Mouse (Mus musculus) ES-CJ7 (cell line): ENCODE results near the gene Cd63.

Experiments used
- DNase-seq: peaks from one replicate; pipeline ENCODE4 v3.0.0; 2011; ENCODE audit warnings: low read depth, low spot score

Cd63 gene

GRCm38 (mm10) chr10:128904812-128905211, 4.0 kb downstream of the Cd63 start:
- no peak for DNase-seq

DNA sequence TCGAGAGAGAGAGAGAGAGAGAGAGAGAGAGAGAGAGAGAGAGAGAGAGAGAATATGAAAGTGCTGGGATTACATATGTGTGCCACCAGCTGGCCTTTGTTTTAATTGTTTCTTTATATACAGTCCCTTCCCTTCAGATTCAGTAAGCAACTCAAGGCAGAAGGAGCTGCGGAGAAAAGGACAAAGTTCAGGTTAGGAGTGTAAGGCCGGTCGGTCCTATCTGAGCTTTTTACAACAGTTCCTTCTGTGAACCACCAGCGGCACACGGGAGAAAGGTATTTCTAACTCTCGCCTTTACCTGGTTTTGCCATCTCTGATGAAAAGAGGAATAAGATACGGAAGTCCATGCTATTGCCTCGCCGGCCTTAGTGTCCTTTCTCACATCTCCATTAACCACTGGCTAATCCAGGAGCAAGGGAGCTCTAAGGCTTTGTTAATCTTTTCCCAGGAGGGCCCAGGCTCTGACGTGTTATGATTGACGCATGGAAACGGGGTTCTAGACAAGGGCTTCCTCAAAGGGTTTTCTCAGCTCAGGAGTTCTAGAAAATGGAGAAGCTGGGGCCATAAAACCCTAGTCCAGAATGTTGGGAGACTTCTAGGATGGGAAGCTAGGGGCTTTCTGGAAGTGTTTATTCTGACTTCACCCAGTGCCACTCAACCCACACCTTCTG, 8.1 kb downstream of the Cd63 start:
- DNase-seq: no peak

GRCm38 (mm10) chr10:128909567-128910028, 8.8 kb downstream of the Cd63 start:
- DNase-seq: peak; percentile 81

DNA sequence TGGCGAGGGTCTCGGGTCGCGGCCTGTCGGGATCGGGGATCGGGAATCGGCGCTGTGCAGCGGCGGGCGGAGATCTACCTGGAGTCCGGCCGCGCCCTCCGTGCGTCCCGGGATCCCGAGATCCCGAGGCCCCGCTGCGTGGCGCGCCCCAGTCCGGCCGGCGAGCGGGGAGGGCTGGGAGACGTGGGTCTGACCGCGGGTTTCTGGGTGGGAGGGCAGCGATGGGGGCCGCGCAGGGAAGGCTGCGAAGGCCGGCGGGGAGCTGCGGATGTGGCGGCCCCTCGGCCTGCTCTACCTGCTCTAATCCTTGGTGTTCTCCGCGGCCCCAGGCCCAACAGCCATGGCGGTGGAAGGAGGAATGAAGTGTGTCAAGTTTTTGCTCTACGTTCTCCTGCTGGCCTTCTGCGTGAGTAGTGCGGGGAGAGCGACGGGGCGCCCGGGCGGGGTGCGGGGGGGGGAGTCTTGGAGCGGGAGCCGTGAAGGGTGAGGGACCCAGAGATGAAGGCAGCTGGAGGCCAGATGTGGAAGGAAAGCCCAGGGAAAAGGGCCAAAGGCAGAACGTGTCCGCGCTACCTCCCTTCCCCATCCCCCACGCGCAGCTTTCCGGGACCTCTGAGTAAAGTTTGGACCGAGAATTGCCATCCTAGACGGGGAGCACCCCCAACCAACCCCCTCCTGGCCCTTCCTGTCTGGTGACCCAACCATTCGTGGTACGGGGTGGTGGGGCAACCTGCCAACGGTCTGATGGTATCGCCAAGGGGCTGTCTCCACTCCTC, 9.5 kb downstream of the Cd63 start:
- no peak for DNase-seq

DNA sequence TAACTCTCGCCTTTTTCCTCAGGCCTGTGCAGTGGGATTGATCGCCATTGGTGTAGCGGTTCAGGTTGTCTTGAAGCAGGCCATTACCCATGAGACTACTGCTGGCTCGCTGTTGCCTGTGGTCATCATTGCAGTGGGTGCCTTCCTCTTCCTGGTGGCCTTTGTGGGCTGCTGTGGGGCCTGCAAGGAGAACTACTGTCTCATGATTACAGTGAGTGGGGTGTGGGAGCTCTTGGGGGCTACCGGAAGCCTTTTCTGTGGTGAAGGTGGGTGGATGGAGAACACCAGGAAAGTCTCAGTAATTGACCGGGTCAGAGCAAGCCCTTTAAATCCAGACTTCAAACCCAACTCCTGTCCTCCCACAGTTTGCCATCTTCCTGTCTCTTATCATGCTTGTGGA, 10.6 kb downstream of the Cd63 start:
- no peak for DNase-seq

DNA sequence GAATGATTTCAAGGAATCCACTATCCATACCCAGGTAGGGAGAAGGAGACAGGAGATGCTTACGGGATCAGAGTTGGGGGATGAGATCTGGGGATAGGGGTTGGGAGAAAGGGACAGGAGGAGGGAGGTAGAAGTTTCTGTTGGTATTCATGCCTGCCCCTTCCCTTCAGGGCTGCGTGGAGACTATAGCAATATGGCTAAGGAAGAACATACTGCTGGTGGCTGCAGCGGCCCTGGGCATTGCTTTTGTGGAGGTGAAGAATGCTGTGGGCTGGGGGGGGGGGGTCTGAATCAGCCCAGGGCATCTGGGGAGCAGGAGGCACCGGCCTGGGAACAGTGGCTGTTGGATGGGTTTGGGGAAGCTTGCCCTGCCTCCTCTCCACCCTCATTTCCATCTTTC, 11.5 kb downstream of the Cd63 start:
- no peak for DNase-seq

DNA sequence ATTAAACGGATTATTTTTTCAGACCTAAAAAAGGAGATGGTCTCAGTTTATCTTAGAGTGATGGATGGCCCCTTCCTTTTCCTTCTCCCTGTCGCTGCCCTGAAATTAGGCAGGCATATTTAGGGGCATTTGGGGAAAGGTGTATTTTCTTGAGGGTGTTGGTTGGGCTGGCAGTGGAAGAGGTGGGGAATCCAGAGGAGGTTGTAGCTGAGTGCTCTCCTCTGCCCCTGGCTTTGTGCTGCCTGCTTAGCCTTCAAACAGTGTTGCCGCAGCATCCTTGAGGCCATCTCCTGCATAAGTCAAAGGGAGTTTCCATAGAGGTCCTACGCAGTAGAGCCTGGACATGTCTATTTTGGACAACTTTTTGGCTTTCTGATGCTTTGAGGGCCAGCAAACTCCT, 12.0 kb downstream of the Cd63 start:
- DNase-seq: no peak

GRCm38 (mm10) chr10:128913219-128913618, 12.4 kb downstream of the Cd63 start:
- DNase-seq: peak; percentile 94

GRCm38 (mm10) chr10:128913696-128914095, 12.9 kb downstream of the Cd63 start:
- DNase-seq: no peak

DNA sequence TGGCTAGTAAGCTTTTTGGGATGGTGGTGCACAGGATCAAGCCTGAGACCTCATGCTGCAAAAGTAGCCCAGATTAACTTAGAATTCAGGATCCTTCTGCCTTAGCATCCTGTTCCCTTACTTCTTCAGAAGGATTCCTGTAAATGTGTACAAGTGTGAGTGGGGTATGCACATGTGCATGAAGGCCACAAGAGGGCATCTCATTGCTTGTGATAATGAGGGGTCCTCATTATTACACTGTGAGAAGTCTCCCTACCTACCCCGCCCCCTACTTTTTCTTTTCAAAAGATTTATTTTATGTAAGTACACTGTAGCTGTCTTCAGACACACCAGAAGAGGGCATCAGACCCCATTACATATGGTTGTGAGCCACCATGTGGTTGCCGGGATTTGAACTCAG, 14.8 kb downstream of the Cd63 start:
- DNase-seq: no peak

DNA sequence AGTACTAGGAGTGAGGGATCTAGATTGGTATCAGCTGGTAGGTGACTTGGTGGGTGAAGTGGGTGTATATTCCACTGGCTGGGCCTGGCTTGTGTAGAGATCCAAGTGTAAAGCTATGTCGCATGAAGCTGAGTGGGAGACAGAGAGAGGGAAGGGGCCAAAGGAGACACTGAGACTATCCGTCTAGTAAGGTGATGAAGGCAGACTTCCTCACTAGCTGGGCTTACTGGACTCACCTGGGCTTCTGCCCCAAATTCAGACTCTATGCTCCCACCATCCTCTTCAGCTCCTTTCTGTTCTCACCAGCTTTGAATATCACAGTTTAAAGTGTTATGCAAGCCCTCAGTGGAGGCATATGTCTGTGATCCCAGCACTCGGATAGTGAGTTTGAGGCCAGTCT, 15.9 kb downstream of the Cd63 start:
- no peak for DNase-seq

DNA sequence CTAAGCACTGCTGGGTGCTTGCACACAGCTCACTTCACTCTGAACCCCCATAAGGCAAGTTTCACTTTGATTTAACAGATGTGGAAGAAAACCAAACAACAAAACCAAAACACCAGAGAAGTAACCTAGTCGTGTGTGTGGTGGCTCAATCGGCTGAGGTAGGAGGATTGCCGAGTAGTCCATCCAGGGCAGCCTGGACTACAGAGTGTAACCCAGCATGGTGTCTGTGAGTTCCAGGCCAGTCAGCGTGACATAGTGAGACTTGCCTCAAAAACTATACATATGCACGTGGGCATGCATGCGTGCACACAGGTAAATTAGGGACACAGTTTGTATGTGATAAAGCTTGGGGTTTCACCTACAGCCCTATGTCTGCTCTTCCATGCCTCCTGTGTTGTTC, 16.6 kb downstream of the Cd63 start:
- DNase-seq: no peak

DNA sequence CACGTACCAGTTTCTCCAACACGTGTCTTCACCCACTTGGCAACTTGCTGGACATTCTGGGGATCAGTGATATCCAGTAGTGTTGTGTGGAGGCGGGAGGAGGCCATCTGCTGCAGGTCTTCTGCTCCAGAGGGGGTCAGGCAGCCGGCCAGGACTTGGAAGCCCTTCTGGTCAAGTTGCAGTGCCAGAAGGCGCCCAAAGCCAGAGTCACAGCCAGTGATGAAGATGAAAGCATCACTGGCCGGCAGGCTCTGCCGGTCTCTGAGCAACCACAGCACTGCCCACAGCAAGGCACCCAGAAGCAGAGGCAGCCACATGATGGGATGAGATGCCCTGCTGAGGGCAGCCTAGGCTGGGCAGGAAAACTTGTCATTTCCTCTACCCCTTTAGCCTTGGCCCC, 17.5 kb downstream of the Cd63 start:
- no peak for DNase-seq

GRCm38 (mm10) chr10:128919203-128919631, 18.4 kb downstream of the Cd63 start:
- DNase-seq: no peak

GRCm38 (mm10) chr10:128919966-128920365, 19.2 kb downstream of the Cd63 start:
- DNase-seq: no peak

- no peak for DNase-seq
Observed at GRCm38 (mm10) chr10:128920736-128921161, 20.0 kb downstream of the Cd63 start.

GRCm38 (mm10) chr10:128921251-128921650, 20.5 kb downstream of the Cd63 start:
- DNase-seq: no peak

DNA sequence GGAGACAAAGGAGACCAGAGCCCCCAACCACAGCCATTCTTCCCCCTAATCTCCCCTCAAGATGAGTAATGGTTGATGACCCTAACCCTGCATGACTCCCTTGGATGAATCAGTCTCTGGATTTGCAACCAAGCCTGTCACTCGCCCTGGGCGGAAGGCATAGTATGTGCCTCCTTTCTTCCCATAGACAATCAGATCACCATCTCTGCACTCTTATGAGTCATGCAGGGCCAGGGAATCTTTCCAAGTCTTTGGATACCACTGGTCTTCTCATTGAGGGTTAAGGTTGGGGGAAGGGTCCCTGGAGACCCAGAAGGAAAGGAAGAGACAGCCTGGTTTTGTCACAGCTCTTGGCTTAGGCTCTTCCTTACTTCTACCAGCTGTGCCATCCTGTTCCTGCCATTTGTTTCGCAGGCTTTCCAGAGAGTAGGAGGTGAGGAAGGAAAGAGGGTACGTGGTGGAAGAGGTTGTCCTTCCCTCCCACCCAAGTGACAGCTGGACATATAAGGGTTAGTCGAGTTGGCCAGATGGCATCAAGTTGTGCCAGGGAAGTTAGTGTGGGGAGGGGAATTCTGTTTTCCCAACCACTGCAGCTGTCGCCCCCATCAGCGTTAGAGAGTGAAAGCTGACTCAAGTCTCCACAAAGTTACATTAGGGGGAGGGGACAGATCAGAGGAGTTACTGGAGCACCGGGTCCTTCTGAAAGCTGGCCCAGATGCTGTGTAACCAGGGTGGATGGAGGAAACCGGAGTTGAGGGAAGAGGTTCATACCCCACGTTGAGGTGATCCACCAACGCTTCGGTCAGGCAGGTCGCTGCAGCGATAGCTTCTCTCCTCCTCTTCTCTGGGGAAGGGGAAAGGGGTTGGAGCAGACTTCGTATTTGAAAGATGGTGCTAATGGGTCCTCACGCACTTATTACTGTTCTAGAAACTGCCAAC, 21.4 kb downstream of the Cd63 start:
- no peak for DNase-seq

- no peak for DNase-seq
Observed at GRCm38 (mm10) chr10:128922822-128923012, 21.9 kb downstream of the Cd63 start, which contains the start of gene Rdh5. TSS of gene Rdh5 (minus strand) at chr10:128922888.

DNA sequence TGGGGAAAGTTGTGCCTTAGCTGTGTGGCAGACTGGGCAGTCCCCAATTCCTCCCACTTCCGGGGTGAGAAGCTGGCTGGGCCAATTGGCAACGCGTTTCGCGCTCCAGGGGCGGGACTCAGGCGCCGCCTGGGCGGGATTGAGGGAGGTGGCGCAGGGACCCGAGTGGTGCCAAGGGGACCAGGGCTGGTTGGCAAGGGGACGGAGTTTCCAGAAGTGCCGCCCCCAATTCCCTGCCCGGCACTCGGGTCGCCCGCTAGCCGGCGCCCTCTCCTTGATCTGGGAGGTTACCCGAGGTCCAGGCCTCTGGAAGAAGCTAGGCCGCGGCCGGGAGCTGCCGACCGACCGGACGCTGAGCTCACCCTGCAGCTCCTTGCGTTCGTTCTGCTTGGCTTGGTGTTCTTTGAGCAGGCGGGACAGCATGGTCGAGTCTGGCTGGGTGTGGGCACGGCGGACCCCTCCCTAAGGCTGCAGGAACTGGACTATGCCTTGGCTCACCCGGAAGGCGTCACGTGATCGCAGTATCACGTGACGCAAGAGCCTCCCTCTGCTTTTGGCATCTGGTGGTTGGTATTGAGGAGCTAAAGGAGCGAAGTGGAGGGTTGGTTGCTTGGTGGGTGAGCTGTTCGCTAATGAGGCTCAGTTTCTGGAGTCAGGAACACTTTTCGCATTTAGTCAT, 22.4 kb downstream of the Cd63 start:
- peak; percentile 84 for DNase-seq

DNA sequence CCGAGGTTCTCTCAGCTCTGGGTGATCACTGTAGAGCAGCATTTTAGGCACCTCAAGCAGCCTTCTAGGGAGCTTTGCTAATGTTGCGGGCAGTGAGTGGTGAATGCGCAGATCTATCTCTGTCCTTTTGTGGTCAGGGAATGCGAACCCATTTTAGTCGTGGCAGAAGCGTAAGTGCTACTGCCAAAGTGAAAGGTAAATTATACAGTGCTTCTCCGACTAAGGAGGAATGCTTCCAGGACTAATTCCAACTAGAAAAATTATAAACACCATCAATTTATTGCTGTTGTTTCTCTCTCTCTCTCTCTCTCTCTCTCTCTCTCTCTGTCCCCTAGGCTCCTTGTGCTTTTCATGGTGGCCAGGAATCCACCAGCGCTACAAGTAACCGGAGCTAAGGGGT, 23.1 kb downstream of the Cd63 start, which contains the start of gene Bloc1s1:
Gene Bloc1s1 (minus strand): TSS at position 101 of the 400 bp plus-strand sequence.
- DNase-seq: no peak

- no peak for DNase-seq
Observed at GRCm38 (mm10) chr10:128928356-128928755, 27.6 kb downstream of the Cd63 start.
